ENCODE assay signal across 8 mouse cellular contexts in genomic region chr14:25565344-25566088, GRCm38 (mm10).
DNase-seq lines count a peak whose midpoint lies in the region; ATAC-seq lines count a peak whose summit lies in the region.

No protein-coding gene starts in this region.

- peak; percentile 58; the same call in 1 of the 2 replicates for ATAC-seq in intestine, embryonic 14.5 days (replicated peaks; ENCODE audit: low FRiP score, low TSS enrichment, low read depth)
- ATAC-seq in megakaryocyte-erythroid progenitor cell, adult 5-6 weeks (replicated peaks; ENCODE audit: low FRiP score, low TSS enrichment, poor library complexity, severe bottlenecking), result peak; percentile 83

- H3K27me3 ChIP-seq in intestine, embryonic 14.5 days (replicated peaks; ENCODE audit: control insufficient read depth, insufficient read depth, low read length), result no peaks in the 10 kb centered on the region

- WGBS in intestine, embryonic 14.5 days, result 22% methylated on average over 11 of the region's 11 CpGs

- H3K9ac ChIP-seq in intestine, embryonic 14.5 days (ENCODE audit: low read length), result no peak overlapping the region

- no peaks in the 10 kb centered on the region for H3K9me3 ChIP-seq in intestine, embryonic 14.5 days (ENCODE audit: control insufficient read depth, low read length)

- peak overlapping the region; percentile 43; the same call in 1 of the 2 replicates for H3K27ac ChIP-seq in intestine, embryonic 14.5 days (ENCODE audit: low read depth)

- intact Hi-C loops in left cerebral cortex, postnatal 10 days (cut with DNase I), result loop anchor here (2.0 to 10.0 kb wide), 4 partner anchors 191 to 1065 kb away; no protein-coding TSS in a partner anchor

- peak; percentile 87 to 90 for DNase-seq in adrenal gland, adult 18-20 months (ENCODE audit: low spot score in 2 of 2)
- peak; percentile 79 for DNase-seq in embryo, embryonic 10.5 days (ENCODE audit: low spot score)
- peak; percentile 75 for DNase-seq in gastrocnemius, postnatal 25 days
- DNase-seq in intestine, embryonic 14.5 days (ENCODE audit: low spot score), result peak; percentile 88
- peak; percentile 81 to 87 for DNase-seq in left cerebral cortex, postnatal 10 days (ENCODE audit: extremely low spot score in 1 of 2, low spot score in 2 of 2)
- peak; percentile 89 for DNase-seq in right cerebral cortex, postnatal 14 days
- peak; percentile 79 for DNase-seq in urinary bladder, postnatal 25 days (ENCODE audit: low spot score)

- H3K4me1 ChIP-seq in intestine, embryonic 14.5 days (replicated peaks; ENCODE audit: control insufficient read depth, insufficient read depth, low read length), result peaks cover 36% of the 10 kb centered on the region

- peaks cover 6% of the 10 kb centered on the region; the same call in 1 of the 2 replicates for H3K36me3 ChIP-seq in intestine, embryonic 14.5 days (ENCODE audit: control insufficient read depth, insufficient read depth, low read length)

- no peak overlapping the region for H3K4me2 ChIP-seq in intestine, embryonic 14.5 days (ENCODE audit: low read length)

- H3K4me3 ChIP-seq in intestine, embryonic 14.5 days (ENCODE audit: low read depth, low read length), result no peak overlapping the region
